Mouse (Mus musculus): ENCODE results near the gene Rnaseh1. TPM values are rescaled to one million over a fixed set of nuclear protein-coding genes. Genes with fewer than 3 reads are reported as not detected.

Gene Rnaseh1
- polyA plus RNA-seq, 1 experiment from 2014 or later: 38.8 TPM

- H3K4me3 ChIP-seq: no peak overlapping the region
- no peak for DNase-seq (ENCODE audit: low spot score)
- 80% methylated on average over 19 of the region's 19 CpGs for WGBS
Measured at GRCm38 (mm10) chr12:28700561-28701025, 51.2 kb downstream of the Rnaseh1 start.

GRCm38 (mm10) chr12:28701302-28701701 lies 51.9 kb downstream of the Rnaseh1 start:
- Histone ChIP-seq H3K9me3 (replicated peaks) (no peaks in the 10 kb centered on the region), H3K4me1 (peaks cover 31% of the 10 kb centered on the region), H3K27me3 (ENCODE audit: low read depth, poor library complexity, severe bottlenecking) (no peaks in the 10 kb centered on the region), H3K36me3 (peaks cover 20% of the 10 kb centered on the region), H3K4me3 (no peak overlapping the region), H3K27ac (0 out of 2 replicates have a peak overlapping the region, but pooled peaks have one; percentile 14)
- 88% methylated on average over 11 of the region's 11 CpGs for WGBS
- DNase-seq (ENCODE audit: low spot score): no peak

More at GRCm38 (mm10) chr12:28700561-28701025, 51.2 kb downstream of the Rnaseh1 start:
- Histone ChIP-seq H3K27me3 (ENCODE audit: low read depth, poor library complexity, severe bottlenecking) (no peaks in the 10 kb centered on the region), H3K27ac (peak overlapping the region; percentile 79; the same call in 1 of the 2 replicates), H3K36me3 (peaks cover 22% of the 10 kb centered on the region), H3K9me3 (replicated peaks) (no peaks in the 10 kb centered on the region), H3K4me1 (peaks cover 30% of the 10 kb centered on the region)

GRCm38 (mm10) chr12:28704381-28704780 lies 55.0 kb downstream of the Rnaseh1 start:
- Histone ChIP-seq H3K4me3 (no peak overlapping the region), H3K9me3 (replicated peaks) (no peaks in the 10 kb centered on the region), H3K27ac (peak overlapping the region; percentile 53), H3K4me1 (peaks cover 31% of the 10 kb centered on the region), H3K27me3 (ENCODE audit: low read depth, poor library complexity, severe bottlenecking) (no peaks in the 10 kb centered on the region), H3K36me3 (peaks cover 16% of the 10 kb centered on the region)
- DNase-seq (ENCODE audit: low spot score): peak; percentile 39
- WGBS: 6% methylated on average over 12 of the region's 12 CpGs

GRCm38 (mm10) chr12:28705204-28705603 lies 55.8 kb downstream of the Rnaseh1 start:
- DNase-seq (ENCODE audit: low spot score): no peak
- H3K9me3 ChIP-seq (replicated peaks): no peaks in the 10 kb centered on the region
- H3K27ac ChIP-seq: peak overlapping the region; percentile 53; the same call in 1 of the 2 replicates
- 90% methylated on average over 6 of the region's 6 CpGs for WGBS
- no peak overlapping the region for H3K4me3 ChIP-seq
- H3K27me3 ChIP-seq (ENCODE audit: low read depth, poor library complexity, severe bottlenecking): no peaks in the 10 kb centered on the region
- peaks cover 26% of the 10 kb centered on the region for H3K4me1 ChIP-seq
- H3K36me3 ChIP-seq: peaks cover 24% of the 10 kb centered on the region

- H3K27ac ChIP-seq: no peak overlapping the region
- H3K27me3 ChIP-seq (ENCODE audit: low read depth, poor library complexity, severe bottlenecking): no peaks in the 10 kb centered on the region
- DNase-seq (ENCODE audit: low spot score): no peak
- peaks cover 46% of the 10 kb centered on the region for H3K36me3 ChIP-seq
- no peak overlapping the region for H3K4me3 ChIP-seq
- WGBS: 88% methylated on average over 4 of the region's 4 CpGs
- H3K4me1 ChIP-seq: peaks cover 17% of the 10 kb centered on the region
- H3K9me3 ChIP-seq (replicated peaks): no peaks in the 10 kb centered on the region
Measured at GRCm38 (mm10) chr12:28708154-28708553, 58.8 kb downstream of the Rnaseh1 start.

Small RNAs within 50 kb of the gene (microRNA-seq; reads per million reads assigned to microRNA genes)
- not detected for gene Mir6937

Other genes with a start within 250 kb of the Rnaseh1 start
- 0.10 and 0.23 TPM in 2 replicates for gene Dcdc2c, start 97.2 kb upstream of the Rnaseh1 start, polyA plus RNA-seq (2016; fragmentation: Nextera tagmentation; extraction: Ambion mirVana)
- gene Allc, start 67.1 kb upstream of the Rnaseh1 start, polyA plus RNA-seq (2016; fragmentation: Nextera tagmentation; extraction: Ambion mirVana): not detected in 2 replicates
- 0.18 TPM in 1 of 2 replicates, not detected in the other for gene Colec11, start 26.2 kb upstream of the Rnaseh1 start, polyA plus RNA-seq (2016; fragmentation: Nextera tagmentation; extraction: Ambion mirVana)
- gene Rps7, start 13.6 kb upstream of the Rnaseh1 start, polyA plus RNA-seq (2016; fragmentation: Nextera tagmentation; extraction: Ambion mirVana): 654 and 701 TPM in 2 replicates
- gene Adi1, start 25.6 kb downstream of the Rnaseh1 start, polyA plus RNA-seq (2016; fragmentation: Nextera tagmentation; extraction: Ambion mirVana): 67.0 and 69.9 TPM in 2 replicates
- 34.0 and 37.9 TPM in 2 replicates for gene Trappc12, start 100.9 kb downstream of the Rnaseh1 start, polyA plus RNA-seq (2016; fragmentation: Nextera tagmentation; extraction: Ambion mirVana)
- gene Eipr1, start 102.2 kb downstream of the Rnaseh1 start, polyA plus RNA-seq (2016; fragmentation: Nextera tagmentation; extraction: Ambion mirVana): 41.2 and 42.2 TPM in 2 replicates

Measured in limb, embryonic 10.5 days (tissue).